Mouse (Mus musculus) MEL (cell line): ENCODE data around the gene Naif1. TPM values are rescaled to one million over a fixed set of nuclear protein-coding genes. Genes with fewer than 3 reads are reported as not detected.

Source experiments
- DNase-seq: peaks from one replicate; pipeline ENCODE4 v3.0.0; 2011; ENCODE audit warnings: low read depth, low spot score
- H3K27ac ChIP-seq: 2 replicates; pipeline ENCODE4 v1.5.1; 2012; ENCODE audit warnings: low read depth, mild to moderate bottlenecking, control low read depth, low read length, moderate library complexity; ENCODE audit not compliant: control insufficient read depth
- H3K27me3 ChIP-seq, 2 experiments: fragments of 150-350 bp in 1 of 2; sonication (generic) in 1 of 2; 2 replicates each; pipeline ENCODE4 v1.6.1; 2012; ENCODE audit warnings: low read length in 2 of 2, mild to moderate bottlenecking in 2 of 2, improper control_type of control experiment in 1 of 2, moderate library complexity in 1 of 2; ENCODE audit not compliant: insufficient read depth in 2 of 2, control insufficient read depth in 1 of 2
- H3K36me3 ChIP-seq, 2 experiments: 2 replicates each; pipeline ENCODE4 v1.6.1; 2012 to 2014; ENCODE audit warnings: low read length in 2 of 2, improper control_type of control experiment in 1 of 2, inconsistent platforms in 1 of 2, mild to moderate bottlenecking in 1 of 2; ENCODE audit not compliant: insufficient read depth in 2 of 2, control insufficient read depth in 1 of 2
- H3K4me1 ChIP-seq, 2 experiments: fragments of 150-350 bp in 1 of 2; sonication (generic) in 1 of 2; 2 replicates each; pipeline ENCODE4 v1.6.1; 2012; ENCODE audit warnings: low read length in 2 of 2, improper control_type of control experiment in 1 of 2, mild to moderate bottlenecking in 1 of 2; ENCODE audit not compliant: insufficient read depth in 2 of 2, control insufficient read depth in 1 of 2
- H3K4me3 ChIP-seq, 2 experiments: fragments of 150-350 bp in 1 of 2; sonication (generic) in 1 of 2; 2 replicates each; pipeline ENCODE4 v1.5.1; 2012; ENCODE audit warnings: low read depth in 2 of 2, low read length in 2 of 2, mild to moderate bottlenecking in 2 of 2, moderate library complexity in 2 of 2, control low read depth in 1 of 2, improper control_type of control experiment in 1 of 2; ENCODE audit not compliant: control insufficient read depth in 1 of 2, insufficient read depth in 1 of 2
- H3K79me2 ChIP-seq: 2 replicates; pipeline ENCODE4 v1.6.1; 2012; ENCODE audit warnings: mild to moderate bottlenecking, low read length, moderate library complexity; ENCODE audit not compliant: control insufficient read depth, poor library complexity, insufficient read depth
- H3K9ac ChIP-seq: 2 replicates; pipeline ENCODE4 v1.6.1; 2012; ENCODE audit warnings: low read depth, mild to moderate bottlenecking, control low read depth, low read length, moderate library complexity; ENCODE audit not compliant: control insufficient read depth, poor library complexity, severe bottlenecking
- H3K9me3 ChIP-seq: fragments of 150-350 bp; sonication (generic); replicated peaks from 2 replicates; pipeline ENCODE4 v1.6.1; 2012; ENCODE audit warnings: mild to moderate bottlenecking, low read length, improper control_type of control experiment, moderate library complexity; ENCODE audit not compliant: insufficient read depth
- BHLHE40 ChIP-seq: IDR thresholded peaks from 2 replicates; pipeline ENCODE4 v1.6.1; 2012; ENCODE audit warnings: low read depth, mild to moderate bottlenecking, inconsistent platforms, low read length, improper control_type of control experiment, borderline replicate concordance
- CHD1 ChIP-seq: IDR thresholded peaks from 2 replicates; pipeline ENCODE4 v1.6.1; 2012; ENCODE audit warnings: low read depth, mild to moderate bottlenecking, inconsistent platforms, low read length, improper control_type of control experiment
- CHD2 ChIP-seq: IDR thresholded peaks from 2 replicates; pipeline ENCODE4 v1.6.1; 2011; ENCODE audit warnings: low read length, improper control_type of control experiment
- CTCF ChIP-seq, 3 experiments: IDR thresholded peaks in 2 of 3; conservative IDR thresholded peaks in 1 of 3; 2 replicates each; pipeline ENCODE4 v1.5.1; 2011 to 2012; ENCODE audit warnings: low read length in 3 of 3, low read depth in 2 of 3, mild to moderate bottlenecking in 2 of 3, improper control_type of control experiment in 1 of 3, inconsistent platforms in 1 of 3, mixed read lengths in 1 of 3, moderate library complexity in 1 of 3; ENCODE audit not compliant: control insufficient read depth in 1 of 3, insufficient read depth in 1 of 3, poor library complexity in 1 of 3, severe bottlenecking in 1 of 3
- ELF1 ChIP-seq: IDR thresholded peaks from 2 replicates; pipeline ENCODE4 v1.6.1; 2014; ENCODE audit warnings: low read depth, mild to moderate bottlenecking, inconsistent platforms, low read length, improper control_type of control experiment, moderate library complexity
- EP300 ChIP-seq, 2 experiments: IDR thresholded peaks; 2 replicates each; pipeline ENCODE4 v1.6.1; 2011; ENCODE audit warnings: improper control_type of control experiment in 2 of 2, low read length in 2 of 2, low read depth in 1 of 2, mild to moderate bottlenecking in 1 of 2
- ETS1 ChIP-seq: IDR thresholded peaks from 2 replicates; pipeline ENCODE4 v1.6.1; 2012; ENCODE audit warnings: low read depth, mild to moderate bottlenecking, inconsistent platforms, low read length, improper control_type of control experiment, moderate library complexity
- HCFC1 ChIP-seq: IDR thresholded peaks from 2 replicates; pipeline ENCODE4 v1.6.1; 2012; ENCODE audit warnings: low read depth, mild to moderate bottlenecking, inconsistent platforms, low read length, improper control_type of control experiment, moderate library complexity
- MEF2A ChIP-seq: IDR thresholded peaks from 2 replicates; pipeline ENCODE4 v1.6.1; 2014; ENCODE audit warnings: low read depth, mild to moderate bottlenecking, inconsistent platforms, low read length, improper control_type of control experiment; ENCODE audit not compliant: poor library complexity, insufficient replicate concordance, severe bottlenecking; ENCODE audit errors: extremely low read depth
- MXI1 ChIP-seq: IDR thresholded peaks from 2 replicates; pipeline ENCODE4 v1.6.1; 2011; ENCODE audit warnings: mild to moderate bottlenecking, low read depth, low read length, improper control_type of control experiment
- MYB ChIP-seq: IDR thresholded peaks from 2 replicates; pipeline ENCODE4 v1.6.1; 2011; ENCODE audit warnings: mild to moderate bottlenecking, low read depth, low read length, improper control_type of control experiment
- MYC ChIP-seq: IDR thresholded peaks from 2 replicates; pipeline ENCODE4 v1.6.1; 2011; ENCODE audit warnings: low read depth, mild to moderate bottlenecking, low read length, improper control_type of control experiment, moderate library complexity
- POLR2AphosphoS5 ChIP-seq: IDR thresholded peaks from 2 replicates; pipeline ENCODE4 v1.6.1; 2012; ENCODE audit warnings: low read depth, borderline replicate concordance, mild to moderate bottlenecking, inconsistent platforms, low read length, moderate library complexity, mixed read lengths
- SIN3A ChIP-seq: IDR thresholded peaks from 2 replicates; pipeline ENCODE4 v1.6.1; 2012; ENCODE audit warnings: low read length, improper control_type of control experiment, inconsistent platforms
- SMC3 ChIP-seq: IDR thresholded peaks from 2 replicates; pipeline ENCODE4 v1.6.1; 2011; ENCODE audit warnings: low read depth, low read length, improper control_type of control experiment
- TAL1 ChIP-seq: IDR thresholded peaks from 2 replicates; pipeline ENCODE4 v1.6.1; 2012; ENCODE audit warnings: mild to moderate bottlenecking, inconsistent platforms, low read length, moderate library complexity, mixed read lengths
- USF1 ChIP-seq: IDR thresholded peaks from 2 replicates; pipeline ENCODE4 v1.6.1; 2014; ENCODE audit warnings: low read depth, mild to moderate bottlenecking, inconsistent platforms, low read length, improper control_type of control experiment, moderate library complexity
- polyA plus RNA-seq, 2 experiments: library from polyadenylated mRNA; stranded (reverse) in 1 of 2; unstranded in 1 of 2; fragments of >175 nt in 1 of 2; fragments of >200 nt in 1 of 2; gene quantifications; 2 replicates each; pipeline versions ENCODE4 v1.2.1 to v1.2.4; 2012; ENCODE audit warnings: low replicate concordance in 2 of 2, low read depth in 1 of 2; ENCODE audit not compliant: insufficient read length in 2 of 2, insufficient read depth in 1 of 2, missing spikeins in 1 of 2
- total RNA-seq: library from RNA; depleted of rRNA; stranded (reverse); fragments of 300-350 nt; gene quantifications from 2 replicates; pipeline ENCODE4 v1.2.3, GENCODE M21; 2012

Naif1 gene
- total and polyA plus RNA-seq, 3 experiments, result 4.9 to 8.5 TPM; not detected in 1

- H3K36me3 ChIP-seq, result peaks cover 0 to 12% of the 10 kb centered on the region in 2 experiments; a peak in 3 of 4 replicates
- no peak overlapping the region for H3K9ac ChIP-seq
- no peak overlapping the region for H3K4me3 ChIP-seq
- H3K79me2 ChIP-seq, result no peaks in the 10 kb centered on the region
- TF ChIP-seq CHD1 (no peak), POLR2AphosphoS5 (no peak), CHD2 (no peak), SMC3 (no peak), SIN3A (no peak), MEF2A (no peak), ELF1 (no peak)
- H3K27ac ChIP-seq, result no peak overlapping the region
- no peaks in the 10 kb centered on the region for H3K9me3 ChIP-seq
- H3K27me3 ChIP-seq, result no peaks in the 10 kb centered on the region
- no peak for DNase-seq
- H3K4me1 ChIP-seq, result peaks cover 7 to 10% of the 10 kb centered on the region in 2 experiments
Observed at GRCm38 (mm10) chr2:32417486-32417885, 32.8 kb upstream of the Naif1 start.

GRCm38 (mm10) chr2:32418430-32419151 lies 31.7 kb upstream of the Naif1 start:
- H3K36me3 ChIP-seq, result peaks cover 0 to 24% of the 10 kb centered on the region in 2 experiments; a peak in 3 of 4 replicates
- no peaks in the 10 kb centered on the region for H3K9me3 ChIP-seq
- H3K4me3 ChIP-seq, result no peak overlapping the region
- H3K4me1 ChIP-seq, result peaks cover 9 to 21% of the 10 kb centered on the region in 2 experiments
- no peaks in the 10 kb centered on the region for H3K27me3 ChIP-seq
- TF ChIP-seq MEF2A, result no peak
- H3K27ac ChIP-seq, result no peak overlapping the region
- peaks cover 7% of the 10 kb centered on the region; the same call in 1 of the 2 replicates for H3K79me2 ChIP-seq
- no peak for DNase-seq
- H3K9ac ChIP-seq, result no peak overlapping the region

GRCm38 (mm10) chr2:32419359-32419758 lies 30.9 kb upstream of the Naif1 start:
- Histone ChIP-seq H3K9me3 (no peaks in the 10 kb centered on the region), H3K79me2 (peaks cover 9% of the 10 kb centered on the region; the same call in 1 of the 2 replicates), H3K9ac (no peak overlapping the region), H3K36me3 (peaks cover 0 to 29% of the 10 kb centered on the region in 2 experiments; a peak in 3 of 4 replicates), H3K27me3 (no peaks in the 10 kb centered on the region), H3K27ac (no peak overlapping the region), H3K4me1 (peaks cover 14 to 27% of the 10 kb centered on the region in 2 experiments), H3K4me3 (no peak overlapping the region)
- no peak for TF ChIP-seq CTCF (IDR thresholded peaks at IDR 0.05 in 2 of 3, conservative IDR thresholded peaks at IDR 0.05 in 1 of 3; ENCODE audit: control insufficient read depth in 1 of 3, insufficient read depth in 1 of 3, low read depth in 2 of 3, low read length in 3 of 3, poor library complexity in 1 of 3, severe bottlenecking in 1 of 3)
- TF ChIP-seq ETS1, result no peak
- TF ChIP-seq BHLHE40, result no peak
- TF ChIP-seq HCFC1, result no peak
- no peak for TF ChIP-seq MYC
- no peak for TF ChIP-seq TAL1
- no peak for TF ChIP-seq MXI1
- TF ChIP-seq EP300 (IDR thresholded peaks at IDR 0.05; ENCODE audit: low read depth in 1 of 2, low read length in 2 of 2), result no peak
- TF ChIP-seq USF1, result no peak
- TF ChIP-seq ELF1, result no peak
- no peak for TF ChIP-seq MYB
- no peak for DNase-seq
